Mouse (Mus musculus) bone marrow macrophage, adult 2 months (primary cell): ENCODE results near the gene Umod.

Source experiments
- CTCF ChIP-seq: IDR thresholded peaks from 2 replicates; pipeline ENCODE4 v1.5.1; 2012; ENCODE audit warnings: low read depth, mild to moderate bottlenecking, low read length, moderate library complexity
- POLR2A ChIP-seq: IDR thresholded peaks from 2 replicates; pipeline ENCODE4 v1.6.1; 2012; ENCODE audit warnings: mild to moderate bottlenecking, low read depth, low read length, borderline replicate concordance

- TF ChIP-seq CTCF (no peak), POLR2A (no peak)
Measured at GRCm38 (mm10) chr7:119476500-119477389, 2.3 kb downstream of the Umod start.
